Mouse (Mus musculus): ENCODE measurements around the gene Nav1.
A peak's percentile ranks its signal among the peaks of the same experiment; 100 is the strongest.

Nav1 gene

GRCm38 (mm10) chr1:135607019-135607418, at the start of gene Nav1:
Nav1 (minus strand) TSS chr1:135607295.
- DNase-seq, result no peak

- no peak for DNase-seq
These were observed 46.8 kb upstream of the Nav1 start for GRCm38 (mm10) chr1:135653909-135654308.

- no peak for DNase-seq
These were observed 38.5 kb upstream of the Nav1 start for GRCm38 (mm10) chr1:135645459-135646195.

- DNase-seq, result peak in 1 of 2 experiments; percentile 44
These were observed 37.0 kb upstream of the Nav1 start for GRCm38 (mm10) chr1:135644110-135644509.

- DNase-seq, result no peak
These were observed 36.6 kb upstream of the Nav1 start for GRCm38 (mm10) chr1:135643691-135644090.

GRCm38 (mm10) chr1:135639853-135640252, 32.8 kb upstream of the Nav1 start:
- no peak for DNase-seq

- no peak for DNase-seq
These were observed 32.0 kb upstream of the Nav1 start for GRCm38 (mm10) chr1:135639093-135639492.

- no peak for DNase-seq
These were observed 30.5 kb upstream of the Nav1 start for GRCm38 (mm10) chr1:135637574-135638008.

GRCm38 (mm10) chr1:135636111-135636511, 29.0 kb upstream of the Nav1 start:
- no peak for DNase-seq

GRCm38 (mm10) chr1:135635323-135636064, 28.4 kb upstream of the Nav1 start:
- no peak for DNase-seq

GRCm38 (mm10) chr1:135634791-135635190, 27.7 kb upstream of the Nav1 start:
- peak; percentile 25 to 81 for DNase-seq

- no peak for DNase-seq
These were observed 26.8 kb upstream of the Nav1 start for GRCm38 (mm10) chr1:135633884-135634283.

- no peak for DNase-seq
These were observed 26.4 kb upstream of the Nav1 start for GRCm38 (mm10) chr1:135633478-135633877.

- no peak for DNase-seq
These were observed 25.1 kb upstream of the Nav1 start for GRCm38 (mm10) chr1:135632199-135632598.

- DNase-seq, result peak; percentile 94
These were observed 24.4 kb upstream of the Nav1 start for GRCm38 (mm10) chr1:135631515-135631914.

- no peak for DNase-seq
These were observed 22.8 kb upstream of the Nav1 start for GRCm38 (mm10) chr1:135629846-135630245.

GRCm38 (mm10) chr1:135626218-135626617, 19.1 kb upstream of the Nav1 start:
- no peak for DNase-seq

- no peak for DNase-seq
These were observed 18.6 kb upstream of the Nav1 start for GRCm38 (mm10) chr1:135625741-135626140.

- no peak for DNase-seq
These were observed 17.6 kb upstream of the Nav1 start for GRCm38 (mm10) chr1:135624646-135625045.

- DNase-seq, result no peak
These were observed 16.0 kb upstream of the Nav1 start for GRCm38 (mm10) chr1:135623136-135623535.

- DNase-seq, result no peak
These were observed 14.2 kb upstream of the Nav1 start for GRCm38 (mm10) chr1:135621307-135621706.

- DNase-seq, result peak; percentile 30 to 40
These were observed 12.9 kb upstream of the Nav1 start for GRCm38 (mm10) chr1:135619932-135620391.

- DNase-seq, result no peak
These were observed 12.0 kb upstream of the Nav1 start for GRCm38 (mm10) chr1:135619130-135619529.

- DNase-seq, result no peak
These were observed 10.2 kb upstream of the Nav1 start for GRCm38 (mm10) chr1:135617344-135617743.

All from kidney, postnatal 36 days (tissue).